9 mouse cellular contexts compared by ENCODE assay signal in genomic region chrX:21088645-21088982, GRCm38 (mm10). TPM values are rescaled to one million over a fixed set of nuclear protein-coding genes. Genes with fewer than 3 reads are reported as not detected.
DNase-seq lines count a peak whose midpoint lies in the region; ATAC-seq and TF ChIP-seq lines count a peak whose summit lies in the region.
"Had no signal": no experiment of that assay in that cellular context is flagged by ENCODE, and none has a peak within 500 bp of the region (broad histone marks: within the 10 kb centered on the region; RNA-seq: fewer than 3 reads in every experiment).

No protein-coding gene starts in this region.

- H3K9ac ChIP-seq in kidney, embryonic 16.5 days (replicated peaks; ENCODE audit: low read length), result peak overlapping the region; percentile 50
- peak overlapping the region; percentile 52 for H3K9ac ChIP-seq in hindbrain, embryonic 14.5 days
- peak overlapping the region; percentile 46 for H3K9ac ChIP-seq in midbrain, embryonic 14.5 days (replicated peaks; ENCODE audit: low read length)

- 38% methylated on average over 6 of the region's 6 CpGs for WGBS in kidney, embryonic 16.5 days
- 30% methylated on average over 6 of the region's 6 CpGs for WGBS in hindbrain, embryonic 14.5 days
- 36% methylated on average over 6 of the region's 6 CpGs for WGBS in midbrain, embryonic 14.5 days

- no peaks in the 10 kb centered on the region for H3K9me3 ChIP-seq in kidney, embryonic 16.5 days (ENCODE audit: low read length)
- H3K9me3 ChIP-seq in hindbrain, embryonic 14.5 days (ENCODE audit: control insufficient read depth, low read length), result peaks cover 5% of the 10 kb centered on the region; the same call in 1 of the 2 replicates
- H3K9me3 ChIP-seq in midbrain, embryonic 14.5 days (ENCODE audit: control insufficient read depth, low read length), result peaks cover 5% of the 10 kb centered on the region; the same call in 1 of the 2 replicates

- DNase-seq in kidney, postnatal 4 days, result no peak
- DNase-seq in hindbrain, embryonic 14.5 days (ENCODE audit: low spot score), result peak; percentile 23
- DNase-seq in midbrain, embryonic 14.5 days, result no peak
- no peak for DNase-seq in cerebellum, adult 9-11 months
- no peak for DNase-seq in spleen, postnatal 14 days (ENCODE audit: low spot score in 2 of 2)

- no peak for TF ChIP-seq POLR2A in cortical plate, adult 2 months (IDR thresholded peaks at IDR 0.05; ENCODE audit: extremely low read depth, insufficient read depth, low read length)

- TF ChIP-seq CTCF in cortical plate, adult 2 months (IDR thresholded peaks at IDR 0.05; ENCODE audit: extremely low read depth, insufficient read depth, low read length), result no peak

- no peaks in the 10 kb centered on the region for H3K4me1 ChIP-seq in kidney, embryonic 16.5 days (ENCODE audit: insufficient read depth, low read length)
- H3K4me1 ChIP-seq in cortical plate, adult 2 months (ENCODE audit: control insufficient read depth, insufficient read depth, low read length), result no peaks in the 10 kb centered on the region
- H3K4me1 ChIP-seq in hindbrain, embryonic 14.5 days (replicated peaks; ENCODE audit: control insufficient read depth, insufficient read depth, low read length), result no peaks in the 10 kb centered on the region
- no peaks in the 10 kb centered on the region for H3K4me1 ChIP-seq in midbrain, embryonic 14.5 days (ENCODE audit: control insufficient read depth, insufficient read depth, low read length)

- no peaks in the 10 kb centered on the region for H3K27me3 ChIP-seq in kidney, embryonic 16.5 days (ENCODE audit: insufficient read depth, low read length)
- no peaks in the 10 kb centered on the region for H3K27me3 ChIP-seq in hindbrain, embryonic 14.5 days (ENCODE audit: control insufficient read depth, insufficient read depth, low read length)
- H3K27me3 ChIP-seq in midbrain, embryonic 14.5 days (ENCODE audit: control insufficient read depth, insufficient read depth, low read length), result no peaks in the 10 kb centered on the region

- peak overlapping the region; percentile 52 for H3K4me2 ChIP-seq in kidney, embryonic 16.5 days (replicated peaks; ENCODE audit: low read depth, low read length)
- peak overlapping the region; percentile 56 for H3K4me2 ChIP-seq in hindbrain, embryonic 14.5 days (replicated peaks)
- H3K4me2 ChIP-seq in midbrain, embryonic 14.5 days (ENCODE audit: low read length), result peak overlapping the region; percentile 48

- 0 out of 2 replicates have a peak, but pooled peaks cover under 1% of the 10 kb centered on the region for H3K36me3 ChIP-seq in kidney, embryonic 16.5 days (ENCODE audit: insufficient read depth, low read length)
- H3K36me3 ChIP-seq in hindbrain, embryonic 14.5 days (replicated peaks; ENCODE audit: control insufficient read depth, insufficient read depth), result no peaks in the 10 kb centered on the region; the same call in 1 of the 2 replicates
- H3K36me3 ChIP-seq in midbrain, embryonic 14.5 days (ENCODE audit: control insufficient read depth, insufficient read depth, low read length), result no peaks in the 10 kb centered on the region

- H3K4me3 ChIP-seq in kidney, embryonic 16.5 days (ENCODE audit: low read length), result peak overlapping the region; percentile 45
- peak overlapping the region; percentile 91 for H3K4me3 ChIP-seq in cortical plate, adult 2 months (ENCODE audit: insufficient read depth, low read length)
- peak overlapping the region; percentile 41 for H3K4me3 ChIP-seq in hindbrain, embryonic 14.5 days (replicated peaks; ENCODE audit: low read length)
- peak overlapping the region; percentile 38 for H3K4me3 ChIP-seq in midbrain, embryonic 14.5 days (replicated peaks; ENCODE audit: low read depth, low read length)

- no peak overlapping the region for H3K27ac ChIP-seq in kidney, embryonic 16.5 days (ENCODE audit: low read length)
- no peak overlapping the region for H3K27ac ChIP-seq in cortical plate, adult 2 months (ENCODE audit: insufficient read depth, low read length)
- peak overlapping the region; percentile 86 for H3K27ac ChIP-seq in hindbrain, embryonic 14.5 days
- H3K27ac ChIP-seq in midbrain, embryonic 14.5 days (replicated peaks; ENCODE audit: low read depth, low read length), result peak overlapping the region; percentile 88; the same call in 1 of the 2 replicates

- peak; percentile 35; the same call in 1 of the 2 replicates for ATAC-seq in kidney, embryonic 16.5 days (ENCODE audit: low FRiP score, low TSS enrichment)
- peak; percentile 50; the same call in 1 of the 2 replicates for ATAC-seq in hindbrain, embryonic 14.5 days (ENCODE audit: low FRiP score)
- ATAC-seq in midbrain, embryonic 14.5 days (ENCODE audit: low FRiP score, low TSS enrichment), result peak; percentile 25; the same call in 1 of the 2 replicates
- no peak for ATAC-seq in erythroid progenitor cell, adult 5-6 weeks (replicated peaks; ENCODE audit: low FRiP score, poor library complexity, severe bottlenecking)

RNA-seq across cellular contexts. Expression of gene Zfp300, which starts 0.7 kb away (rescaled TPM):
- polyA plus RNA-seq in kidney, embryonic 16.5 days (2015; fragmentation: Nextera tagmentation; extraction: Ambion mirVana), result 1.5 and 2.0 TPM in 2 replicates
- 1.3 and 1.4 TPM in 2 replicates for polyA plus RNA-seq in cortical plate, adult 2 months (2012; rRNA removed)
- polyA plus RNA-seq in hindbrain, embryonic 14.5 days (2014; fragmentation: Nextera tagmentation; extraction: Ambion mirVana), result 4.8 and 5.1 TPM in 2 replicates
- 4.6 and 6.0 TPM in 2 replicates for polyA plus RNA-seq in midbrain, embryonic 14.5 days (2014; fragmentation: Nextera tagmentation; extraction: Ambion mirVana)
- total RNA-seq in erythroid progenitor cell, adult 5-6 weeks (2015; ENCODE audit: low replicate concordance), result not detected in 2 replicates
- not detected in 2 replicates for total RNA-seq in erythroid progenitor cell, adult 5-6 weeks (2017; ENCODE audit: low replicate concordance)

RNA-seq across cellular contexts. Expression of gene Spaca5, which starts 20.4 kb away (rescaled TPM):
- polyA plus RNA-seq in kidney, embryonic 16.5 days (2015; fragmentation: Nextera tagmentation; extraction: Ambion mirVana), result not detected in 2 replicates
- polyA plus RNA-seq in cortical plate, adult 2 months (2012; rRNA removed), result not detected in 2 replicates
- polyA plus RNA-seq in hindbrain, embryonic 14.5 days (2014; fragmentation: Nextera tagmentation; extraction: Ambion mirVana), result not detected in 2 replicates
- polyA plus RNA-seq in midbrain, embryonic 14.5 days (2014; fragmentation: Nextera tagmentation; extraction: Ambion mirVana), result not detected in 2 replicates
- total RNA-seq in erythroid progenitor cell, adult 5-6 weeks (2015; ENCODE audit: low replicate concordance), result not detected in 2 replicates
- not detected in 2 replicates for total RNA-seq in erythroid progenitor cell, adult 5-6 weeks (2017; ENCODE audit: low replicate concordance)
- polyA plus RNA-seq: gonadal fat pad, adult 2 months had no signal

RNA-seq across cellular contexts. Expression of gene Zfp182, which starts 26.5 kb away (rescaled TPM):
- polyA plus RNA-seq in kidney, embryonic 16.5 days (2015; fragmentation: Nextera tagmentation; extraction: Ambion mirVana), result 4.9 and 5.9 TPM in 2 replicates
- polyA plus RNA-seq in cortical plate, adult 2 months (2012; rRNA removed), result 9.5 and 9.7 TPM in 2 replicates
- polyA plus RNA-seq in hindbrain, embryonic 14.5 days (2014; fragmentation: Nextera tagmentation; extraction: Ambion mirVana), result 8.2 and 8.5 TPM in 2 replicates
- polyA plus RNA-seq in midbrain, embryonic 14.5 days (2014; fragmentation: Nextera tagmentation; extraction: Ambion mirVana), result 7.3 and 9.9 TPM in 2 replicates
- 10.5 and 16.6 TPM in 2 replicates for total RNA-seq in erythroid progenitor cell, adult 5-6 weeks (2015; ENCODE audit: low replicate concordance)
- total RNA-seq in erythroid progenitor cell, adult 5-6 weeks (2017; ENCODE audit: low replicate concordance), result 7.2 and 8.9 TPM in 2 replicates

RNA-seq across cellular contexts. Expression of gene Ssxa1, which starts 27.0 kb away (rescaled TPM):
- not detected in 2 replicates for polyA plus RNA-seq in kidney, embryonic 16.5 days (2015; fragmentation: Nextera tagmentation; extraction: Ambion mirVana)
- not detected in 2 replicates for polyA plus RNA-seq in cortical plate, adult 2 months (2012; rRNA removed)
- not detected in 2 replicates for polyA plus RNA-seq in hindbrain, embryonic 14.5 days (2014; fragmentation: Nextera tagmentation; extraction: Ambion mirVana)
- polyA plus RNA-seq in midbrain, embryonic 14.5 days (2014; fragmentation: Nextera tagmentation; extraction: Ambion mirVana), result not detected in 2 replicates
- not detected in 2 replicates for total RNA-seq in erythroid progenitor cell, adult 5-6 weeks (2015; ENCODE audit: low replicate concordance)
- not detected in 2 replicates for total RNA-seq in erythroid progenitor cell, adult 5-6 weeks (2017; ENCODE audit: low replicate concordance)
- polyA plus RNA-seq: gonadal fat pad, adult 2 months had no signal

Comparison
In these comparisons a context has a peak if more than half of its experiments do, and no peak if none do; other contexts are left out.
1. H3K27ac ChIP-seq: peak in hindbrain, embryonic 14.5 days (single experiment) and midbrain, embryonic 14.5 days (single experiment); none in kidney, embryonic 16.5 days (single experiment) and cortical plate, adult 2 months (single experiment).
2. H3K4me3 ChIP-seq: peak in every context shown above with its lines; median percentile 91 in cortical plate, adult 2 months; 45 in kidney, embryonic 16.5 days; 41 in hindbrain, embryonic 14.5 days; 38 in midbrain, embryonic 14.5 days.
3. Peak in every context shown above with its lines, with median percentiles within 50 percentile points of each other: H3K4me2 ChIP-seq and H3K9ac ChIP-seq.